Mouse (Mus musculus): ENCODE results near the gene Cds2.
"Not testable (repeated sequence)": the region's sequence is repeated elsewhere in the genome, so short reads cannot be mapped to it uniquely, and the experiment has no call there.

Gene Cds2

GRCm38 (mm10) chr2:132262879-132263398, at the start of gene Cds2:
Gene Cds2, plus strand, starts transcription at chr2:132263148.
- peak; percentile 99 for DNase-seq

GRCm38 (mm10) chr2:132221611-132222073, 41.3 kb upstream of the Cds2 start:
- DNase-seq, result no peak

GRCm38 (mm10) chr2:132224359-132224758, 38.6 kb upstream of the Cds2 start:
- DNase-seq, result no peak

- no peak for DNase-seq
These were observed 30.5 kb upstream of the Cds2 start for GRCm38 (mm10) chr2:132232413-132232945.

- DNase-seq, result no peak
These were observed 28.8 kb upstream of the Cds2 start for GRCm38 (mm10) chr2:132233985-132234765.

- DNase-seq, result no peak
These were observed 27.7 kb upstream of the Cds2 start for GRCm38 (mm10) chr2:132235291-132235690.

GRCm38 (mm10) chr2:132235975-132236374, 27.0 kb upstream of the Cds2 start:
- DNase-seq, result no peak

- DNase-seq, result not testable (repeated sequence)
These were observed 23.5 kb upstream of the Cds2 start for GRCm38 (mm10) chr2:132239434-132239833.

- DNase-seq, result peak; percentile 78
These were observed 22.5 kb upstream of the Cds2 start for GRCm38 (mm10) chr2:132240457-132240856.

- DNase-seq, result no peak
These were observed 19.6 kb upstream of the Cds2 start for GRCm38 (mm10) chr2:132243370-132243769.

- DNase-seq, result peak; percentile 98
These were observed 15.2 kb upstream of the Cds2 start, which contains the start of gene Tmem230 for GRCm38 (mm10) chr2:132247539-132248313. Gene Tmem230, minus strand, starts transcription at chr2:132247807.

- no peak for DNase-seq
These were observed 11.0 kb upstream of the Cds2 start for GRCm38 (mm10) chr2:132251911-132252310.

GRCm38 (mm10) chr2:132252542-132253528, 10.1 kb upstream of the Cds2 start, which contains the start of gene Pcna:
Gene Pcna, minus strand, starts transcription at chr2:132253314.
- peak; percentile 99 for DNase-seq

GRCm38 (mm10) chr2:132253603-132254002, 9.3 kb upstream of the Cds2 start:
- no peak for DNase-seq

GRCm38 (mm10) chr2:132257350-132258068, 5.4 kb upstream of the Cds2 start:
- DNase-seq, result no peak

- DNase-seq, result no peak
These were observed 2.3 kb upstream of the Cds2 start for GRCm38 (mm10) chr2:132260601-132261000.

GRCm38 (mm10) chr2:132262175-132262574, 773 bp upstream of the Cds2 start:
- DNase-seq, result no peak

GRCm38 (mm10) chr2:132263421-132264265, 695 bp downstream of the Cds2 start:
- DNase-seq, result peak; percentile 38

- DNase-seq, result peak; percentile 42
These were observed 1.3 kb downstream of the Cds2 start for GRCm38 (mm10) chr2:132264266-132264710.

GRCm38 (mm10) chr2:132265196-132265595, 2.2 kb downstream of the Cds2 start:
- DNase-seq, result peak; percentile 41

Data from lung, postnatal 36 days (tissue).